Mouse (Mus musculus): ENCODE data around the gene Ikzf5. TPM values are rescaled to one million over a fixed set of nuclear protein-coding genes. Genes with fewer than 3 reads are reported as not detected.
"Not testable (repeated sequence)": the region's sequence is repeated elsewhere in the genome, so short reads cannot be mapped to it uniquely, and the experiment has no call there.

The Ikzf5 gene
- polyA plus RNA-seq (2014; fragmentation: Nextera tagmentation; extraction: Ambion mirVana), result 15.4 and 16.0 TPM in 2 replicates

- Histone ChIP-seq H3K4me2 (ENCODE audit: low read depth, low read length) (peak within 1 kb of the TSS; percentile 83), H3K27ac (ENCODE audit: low read depth, low read length) (peak within 1 kb of the TSS; percentile 82), H3K36me3 (ENCODE audit: control insufficient read depth, insufficient read depth, low read length) (no peaks in the 10 kb centered on the region), H3K4me3 (ENCODE audit: low read depth, low read length) (peak within 1 kb of the TSS; percentile 88), H3K4me1 (ENCODE audit: control insufficient read depth, insufficient read depth, low read length) (peaks cover 17% of the 10 kb centered on the region), H3K9ac (replicated peaks; ENCODE audit: low read depth, low read length) (peak within 1 kb of the TSS; percentile 90), H3K9me3 (ENCODE audit: control insufficient read depth, low read length) (no peaks in the 10 kb centered on the region), H3K27me3 (ENCODE audit: control insufficient read depth, insufficient read depth, low read length) (no peaks in the 10 kb centered on the region)
- WGBS, result 0% methylated on average over 42 of the region's 42 CpGs
- ATAC-seq (ENCODE audit: low read depth), result peak; percentile 98
Measured at GRCm38 (mm10) chr7:131410416-131411058, at the start of gene Ikzf5, which contains the start of gene Acadsb. Gene Ikzf5 (minus strand): TSS chr7:131410521. Gene Acadsb (plus strand): TSS chr7:131410601.

DNA sequence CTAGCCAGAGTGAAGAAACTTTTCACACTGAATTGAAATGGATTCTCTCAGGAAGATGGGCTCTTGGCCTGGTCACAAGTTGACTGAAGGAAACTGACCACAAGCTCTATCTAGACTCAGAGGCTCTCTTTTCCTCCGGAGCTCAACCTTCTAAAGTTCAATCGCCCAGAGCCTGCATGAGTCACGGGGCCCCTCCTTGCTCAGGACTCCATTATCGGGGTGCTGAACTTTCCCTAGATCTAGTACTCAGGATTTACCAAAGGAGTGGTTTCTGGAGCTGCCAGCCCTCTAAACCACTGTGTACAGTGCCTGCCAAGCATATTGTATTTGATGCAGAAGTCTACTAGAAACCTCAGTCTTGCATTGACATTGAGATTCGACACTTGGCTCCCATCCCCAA lies 46.4 kb upstream of the Ikzf5 start:
- no peaks in the 10 kb centered on the region for H3K27me3 ChIP-seq (ENCODE audit: control insufficient read depth, insufficient read depth, low read length)
- WGBS, result 90% methylated on average over 5 of the region's 5 CpGs
- ATAC-seq (ENCODE audit: low read depth), result no peak
- no peak overlapping the region for H3K27ac ChIP-seq (ENCODE audit: low read depth, low read length)
- H3K4me1 ChIP-seq (ENCODE audit: control insufficient read depth, insufficient read depth, low read length), result no peaks in the 10 kb centered on the region
- H3K4me3 ChIP-seq (ENCODE audit: low read depth, low read length), result no peak overlapping the region
- H3K4me2 ChIP-seq (ENCODE audit: low read depth, low read length), result no peak overlapping the region
- H3K36me3 ChIP-seq (ENCODE audit: control insufficient read depth, insufficient read depth, low read length), result no peaks in the 10 kb centered on the region
- no peaks in the 10 kb centered on the region for H3K9me3 ChIP-seq (ENCODE audit: control insufficient read depth, low read length)
- no peak overlapping the region for H3K9ac ChIP-seq (replicated peaks; ENCODE audit: low read depth, low read length)

- no peaks in the 10 kb centered on the region for H3K27me3 ChIP-seq (ENCODE audit: control insufficient read depth, insufficient read depth, low read length)
- no peak overlapping the region for H3K4me3 ChIP-seq (ENCODE audit: low read depth, low read length)
- ATAC-seq (ENCODE audit: low read depth), result no peak
- H3K27ac ChIP-seq (ENCODE audit: low read depth, low read length), result no peak overlapping the region
- H3K4me2 ChIP-seq (ENCODE audit: low read depth, low read length), result no peak overlapping the region
- H3K9ac ChIP-seq (replicated peaks; ENCODE audit: low read depth, low read length), result no peak overlapping the region
- 57% methylated on average over 3 of the region's 3 CpGs for WGBS
- H3K36me3 ChIP-seq (ENCODE audit: control insufficient read depth, insufficient read depth, low read length), result peaks cover 4% of the 10 kb centered on the region; the same call in 1 of the 2 replicates
- H3K9me3 ChIP-seq (ENCODE audit: control insufficient read depth, low read length), result no peaks in the 10 kb centered on the region
- no peaks in the 10 kb centered on the region for H3K4me1 ChIP-seq (ENCODE audit: control insufficient read depth, insufficient read depth, low read length)
Measured at GRCm38 (mm10) chr7:131437051-131437450, 26.7 kb upstream of the Ikzf5 start.

- Histone ChIP-seq H3K9ac (replicated peaks; ENCODE audit: low read depth, low read length) (no peak overlapping the region), H3K27me3 (ENCODE audit: control insufficient read depth, insufficient read depth, low read length) (no peaks in the 10 kb centered on the region), H3K9me3 (ENCODE audit: control insufficient read depth, low read length) (no peaks in the 10 kb centered on the region; the same call in 1 of the 2 replicates), H3K36me3 (ENCODE audit: control insufficient read depth, insufficient read depth, low read length) (peaks cover 4% of the 10 kb centered on the region; the same call in 1 of the 2 replicates), H3K27ac (ENCODE audit: low read depth, low read length) (no peak overlapping the region), H3K4me3 (ENCODE audit: low read depth, low read length) (no peak overlapping the region), H3K4me1 (ENCODE audit: control insufficient read depth, insufficient read depth, low read length) (no peaks in the 10 kb centered on the region), H3K4me2 (ENCODE audit: low read depth, low read length) (no peak overlapping the region)
- 77% methylated on average over 1 of the region's 1 CpGs for WGBS
- ATAC-seq (ENCODE audit: low read depth), result no peak
Measured at GRCm38 (mm10) chr7:131434276-131434675, 24.0 kb upstream of the Ikzf5 start.

DNA sequence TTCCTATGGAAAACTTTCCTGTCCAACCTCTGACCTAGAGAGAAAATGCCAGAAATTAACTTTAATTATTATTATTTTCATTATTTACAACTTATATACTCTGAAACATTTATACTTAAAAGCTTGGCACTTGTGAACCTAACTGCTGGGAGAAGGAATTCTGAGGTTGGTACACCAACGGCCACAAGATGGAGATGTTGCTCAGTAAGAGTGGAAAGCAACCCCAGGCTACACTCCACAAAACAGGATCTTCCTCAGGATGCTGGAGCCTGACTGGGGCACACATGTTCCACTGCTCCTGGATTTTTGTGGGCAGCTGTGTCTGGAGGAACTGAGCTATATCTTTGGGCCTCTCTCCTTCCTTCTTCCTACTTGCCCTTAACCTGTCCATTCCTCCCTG lies 21.9 kb upstream of the Ikzf5 start:
- H3K9me3 ChIP-seq (ENCODE audit: control insufficient read depth, low read length), result no peaks in the 10 kb centered on the region; the same call in 1 of the 2 replicates
- 25% methylated on average over 1 of the region's 1 CpGs for WGBS
- H3K36me3 ChIP-seq (ENCODE audit: control insufficient read depth, insufficient read depth, low read length), result peaks cover 8% of the 10 kb centered on the region; the same call in 1 of the 2 replicates
- H3K4me2 ChIP-seq (ENCODE audit: low read depth, low read length), result no peak overlapping the region
- no peak overlapping the region for H3K27ac ChIP-seq (ENCODE audit: low read depth, low read length)
- H3K27me3 ChIP-seq (ENCODE audit: control insufficient read depth, insufficient read depth, low read length), result no peaks in the 10 kb centered on the region
- no peak overlapping the region for H3K4me3 ChIP-seq (ENCODE audit: low read depth, low read length)
- no peak overlapping the region for H3K9ac ChIP-seq (replicated peaks; ENCODE audit: low read depth, low read length)
- H3K4me1 ChIP-seq (ENCODE audit: control insufficient read depth, insufficient read depth, low read length), result no peaks in the 10 kb centered on the region
- ATAC-seq (ENCODE audit: low read depth), result no peak

DNA sequence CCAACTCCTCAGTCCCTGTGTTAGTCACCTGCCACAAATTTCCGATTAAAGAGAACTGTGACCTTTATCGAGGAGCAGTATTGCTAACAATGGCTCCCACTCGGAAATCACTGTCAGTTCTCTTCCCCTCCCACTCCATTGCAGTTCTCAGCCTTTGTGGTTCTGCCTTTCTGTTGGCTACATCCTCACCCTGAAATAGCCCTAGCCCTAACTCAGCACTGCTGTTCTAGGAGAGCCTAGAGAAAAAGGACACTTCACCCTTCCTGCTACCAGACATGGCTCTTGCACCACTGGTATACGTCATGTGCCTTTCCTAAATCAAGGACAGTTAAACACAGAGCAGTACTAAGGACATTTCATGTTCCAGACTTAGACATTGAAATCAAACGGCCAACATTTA lies 17.0 kb upstream of the Ikzf5 start:
- Histone ChIP-seq H3K9me3 (ENCODE audit: control insufficient read depth, low read length) (no peaks in the 10 kb centered on the region; the same call in 1 of the 2 replicates), H3K27me3 (ENCODE audit: control insufficient read depth, insufficient read depth, low read length) (no peaks in the 10 kb centered on the region), H3K27ac (ENCODE audit: low read depth, low read length) (no peak overlapping the region), H3K36me3 (ENCODE audit: control insufficient read depth, insufficient read depth, low read length) (peaks cover 18% of the 10 kb centered on the region; the same call in 1 of the 2 replicates), H3K9ac (replicated peaks; ENCODE audit: low read depth, low read length) (no peak overlapping the region), H3K4me3 (ENCODE audit: low read depth, low read length) (no peak overlapping the region), H3K4me1 (ENCODE audit: control insufficient read depth, insufficient read depth, low read length) (no peaks in the 10 kb centered on the region), H3K4me2 (ENCODE audit: low read depth, low read length) (no peak overlapping the region)
- no peak for ATAC-seq (ENCODE audit: low read depth)
- 81% methylated on average over 5 of the region's 5 CpGs for WGBS

DNA sequence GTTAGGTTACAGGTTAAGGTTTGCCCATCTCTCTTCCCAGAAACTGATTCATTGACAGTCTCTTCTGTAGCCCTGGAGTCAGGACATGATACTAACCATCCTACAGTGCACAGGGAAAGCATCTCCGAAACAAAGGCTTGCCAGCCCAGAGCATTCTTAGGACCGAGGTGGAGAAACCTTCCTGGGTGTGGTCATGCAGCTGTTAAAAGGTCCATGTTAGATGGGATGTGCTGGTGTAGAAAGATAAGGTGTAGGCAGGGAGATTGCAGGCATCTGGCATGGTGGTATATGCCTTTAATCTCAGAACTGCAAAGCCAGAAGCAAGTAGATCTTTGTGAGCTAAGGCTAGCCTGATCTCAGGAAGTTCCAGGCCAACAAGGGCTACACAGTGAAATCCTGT lies 14.6 kb upstream of the Ikzf5 start:
- no peaks in the 10 kb centered on the region for H3K4me1 ChIP-seq (ENCODE audit: control insufficient read depth, insufficient read depth, low read length)
- no peaks in the 10 kb centered on the region for H3K9me3 ChIP-seq (ENCODE audit: control insufficient read depth, low read length)
- H3K9ac ChIP-seq (replicated peaks; ENCODE audit: low read depth, low read length), result no peak overlapping the region
- no peak for ATAC-seq (ENCODE audit: low read depth)
- no peak overlapping the region for H3K4me3 ChIP-seq (ENCODE audit: low read depth, low read length)
- peaks cover 14% of the 10 kb centered on the region; the same call in 1 of the 2 replicates for H3K36me3 ChIP-seq (ENCODE audit: control insufficient read depth, insufficient read depth, low read length)
- H3K4me2 ChIP-seq (ENCODE audit: low read depth, low read length), result no peak overlapping the region
- no peak overlapping the region for H3K27ac ChIP-seq (ENCODE audit: low read depth, low read length)
- WGBS, result 90% methylated on average over 2 of the region's 2 CpGs
- H3K27me3 ChIP-seq (ENCODE audit: control insufficient read depth, insufficient read depth, low read length), result no peaks in the 10 kb centered on the region

DNA sequence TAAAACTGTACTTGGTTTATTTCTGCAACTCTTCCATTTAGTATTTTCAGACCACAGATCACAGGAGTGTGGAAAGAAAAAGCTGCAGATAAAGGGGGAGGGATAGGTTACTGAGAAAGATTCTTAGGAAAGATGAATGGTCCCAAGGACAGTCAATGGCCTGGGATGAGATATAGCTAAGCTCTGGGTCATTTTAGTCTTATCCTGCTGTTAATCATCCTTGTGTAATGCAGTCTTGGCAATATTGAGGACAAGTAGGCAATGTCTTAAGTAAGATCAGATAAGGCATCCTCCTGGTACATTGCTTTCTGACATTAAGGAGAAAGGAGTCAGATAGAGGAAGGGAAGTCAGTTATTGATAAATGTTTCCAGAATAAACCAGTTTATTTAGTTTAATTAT lies 7.3 kb upstream of the Ikzf5 start:
- Histone ChIP-seq H3K27me3 (ENCODE audit: control insufficient read depth, insufficient read depth, low read length) (no peaks in the 10 kb centered on the region), H3K9me3 (ENCODE audit: control insufficient read depth, low read length) (no peaks in the 10 kb centered on the region), H3K27ac (ENCODE audit: low read depth, low read length) (no peak overlapping the region), H3K4me3 (ENCODE audit: low read depth, low read length) (no peak overlapping the region), H3K9ac (replicated peaks; ENCODE audit: low read depth, low read length) (no peak overlapping the region), H3K4me2 (ENCODE audit: low read depth, low read length) (no peak overlapping the region), H3K36me3 (ENCODE audit: control insufficient read depth, insufficient read depth, low read length) (no peaks in the 10 kb centered on the region), H3K4me1 (ENCODE audit: control insufficient read depth, insufficient read depth, low read length) (no peaks in the 10 kb centered on the region)
- ATAC-seq (ENCODE audit: low read depth), result no peak

DNA sequence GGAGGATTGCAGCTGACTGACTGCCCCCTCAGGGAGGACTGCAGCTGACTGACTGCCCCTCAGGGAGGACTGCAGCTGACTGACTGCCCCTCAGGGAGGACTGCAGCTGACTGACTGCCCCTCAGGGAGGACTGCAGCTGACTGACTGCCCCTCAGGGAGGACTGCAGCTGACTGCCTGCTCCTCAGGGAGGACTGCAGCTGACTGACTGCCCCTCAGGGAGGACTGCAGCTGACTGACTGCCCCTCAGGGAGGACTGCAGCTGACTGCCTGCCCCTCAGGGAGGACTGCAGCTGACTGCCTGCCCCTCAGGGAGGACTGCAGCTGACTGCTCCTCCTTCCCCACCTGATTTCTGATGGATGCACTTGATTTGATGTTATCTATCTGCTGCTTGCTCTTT lies 6.4 kb upstream of the Ikzf5 start:
- not testable (repeated sequence) for H3K4me1 ChIP-seq (ENCODE audit: control insufficient read depth, insufficient read depth, low read length); ATAC-seq (ENCODE audit: low read depth); H3K9ac ChIP-seq (replicated peaks; ENCODE audit: low read depth, low read length); H3K9me3 ChIP-seq (ENCODE audit: control insufficient read depth, low read length); H3K4me2 ChIP-seq (ENCODE audit: low read depth, low read length); H3K27me3 ChIP-seq (ENCODE audit: control insufficient read depth, insufficient read depth, low read length); H3K27ac ChIP-seq (ENCODE audit: low read depth, low read length); H3K36me3 ChIP-seq (ENCODE audit: control insufficient read depth, insufficient read depth, low read length); H3K4me3 ChIP-seq (ENCODE audit: low read depth, low read length)
